Mouse (Mus musculus) liver, embryonic 11.5 days (tissue): ENCODE measurements around the gene Tnfrsf25. TPM values are rescaled to one million over a fixed set of nuclear protein-coding genes. Genes with fewer than 3 reads are reported as not detected.

Experiments used
- ATAC-seq: fragments of 200-750 bp; cut with Nextera tagmentation; replicated peaks from 2 replicates; pipeline ENCODE4 v1.8.0; 2017; ENCODE audit warnings: moderate number of reproducible peaks, mild to moderate bottlenecking, moderate TSS enrichment, moderate library complexity; ENCODE audit not compliant: low FRiP score
- DNase-seq: peaks from one replicate; pipeline ENCODE4 v3.0.0-alpha.2; 2017; ENCODE audit warnings: low spot score
- H3K27ac ChIP-seq: fragments of 300-500 bp; sonication (generic); 2 replicates; pipeline ENCODE4 v1.5.1; 2014; ENCODE audit warnings: mild to moderate bottlenecking, low read depth, low read length, control low read depth
- H3K27me3 ChIP-seq: fragments of 300-500 bp; sonication (generic); replicated peaks from 2 replicates; pipeline ENCODE4 v1.6.1; 2014; ENCODE audit warnings: low read length, mixed read lengths; ENCODE audit not compliant: control insufficient read depth, insufficient read depth
- H3K36me3 ChIP-seq: fragments of 300-500 bp; sonication (generic); 2 replicates; pipeline ENCODE4 v1.6.1; 2014; ENCODE audit warnings: mild to moderate bottlenecking, low read length, moderate library complexity, mixed read lengths; ENCODE audit not compliant: control insufficient read depth, insufficient read depth
- H3K4me1 ChIP-seq: fragments of 300-500 bp; sonication (generic); replicated peaks from 2 replicates; pipeline ENCODE4 v1.6.1; 2014; ENCODE audit warnings: low read length, mixed read lengths; ENCODE audit not compliant: control insufficient read depth, insufficient read depth
- H3K4me2 ChIP-seq: fragments of 300-500 bp; sonication (generic); 2 replicates; pipeline ENCODE4 v1.6.1; 2014; ENCODE audit warnings: mild to moderate bottlenecking, control low read depth, moderate library complexity
- H3K4me3 ChIP-seq: fragments of 300-500 bp; sonication (generic); 2 replicates; pipeline ENCODE4 v1.5.1; 2014; ENCODE audit warnings: low read depth, low read length, control low read depth
- H3K9ac ChIP-seq: fragments of 300-500 bp; sonication (generic); 2 replicates; pipeline ENCODE4 v1.6.1; 2014; ENCODE audit warnings: low read depth, low read length, control low read depth
- H3K9me3 ChIP-seq: fragments of 300-500 bp; sonication (generic); 2 replicates; pipeline ENCODE4 v1.6.1; 2016; ENCODE audit warnings: low read length, inconsistent platforms, mixed read lengths; ENCODE audit not compliant: control insufficient read depth
- WGBS: fragments of 180-500 bp; shearing (Covaris S2); extraction: QIAGEN DNeasy Blood & Tissue Kit; methylation state at CpG from one replicate; pipeline ENCODE4 v1.1.7; 2014; 5-methylcytosine and 5-hydroxymethylcytosine counted together
- polyA plus RNA-seq: library from polyadenylated mRNA; unstranded; fragments of >200 nt; fragmentation: Nextera tagmentation; extraction: Ambion mirVana; gene quantifications from 2 replicates; pipeline ENCODE4 v1.2.1, GENCODE M21; 2014

Gene Tnfrsf25
- polyA plus RNA-seq, 1 experiment from 2014 or later, result 0.90 TPM

DNA sequence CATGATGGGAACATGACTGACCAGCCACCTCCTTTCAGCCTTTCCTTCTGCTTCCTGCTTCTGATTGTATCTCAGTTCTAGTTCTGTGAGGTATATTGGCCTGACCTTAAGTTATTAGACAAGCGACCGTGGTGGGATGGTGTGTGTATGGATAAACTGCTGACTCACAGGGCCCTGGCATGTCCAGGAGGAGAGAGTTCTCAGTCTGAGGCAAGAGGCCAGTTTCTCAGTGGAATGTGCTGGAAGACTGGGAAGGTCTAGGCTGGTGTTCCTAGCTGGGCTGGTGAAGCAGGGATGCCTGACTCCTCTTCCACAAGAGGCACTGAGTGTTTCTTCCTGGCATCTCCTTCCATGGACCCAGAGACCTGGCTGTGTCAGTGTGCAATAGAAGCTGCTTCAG is 47.0 kb downstream of the Tnfrsf25 start:
- no peak overlapping the region for H3K27ac ChIP-seq
- H3K4me3 ChIP-seq, result no peak overlapping the region
- ATAC-seq, result no peak
- H3K4me1 ChIP-seq, result peaks cover 11% of the 10 kb centered on the region
- H3K27me3 ChIP-seq, result peaks cover 54% of the 10 kb centered on the region
- no peaks in the 10 kb centered on the region for H3K9me3 ChIP-seq
- H3K4me2 ChIP-seq, result no peak overlapping the region
- no peak overlapping the region for H3K9ac ChIP-seq
- no peak for DNase-seq
- WGBS, result 70% methylated on average over 2 of the region's 2 CpGs
- no peaks in the 10 kb centered on the region for H3K36me3 ChIP-seq

DNA sequence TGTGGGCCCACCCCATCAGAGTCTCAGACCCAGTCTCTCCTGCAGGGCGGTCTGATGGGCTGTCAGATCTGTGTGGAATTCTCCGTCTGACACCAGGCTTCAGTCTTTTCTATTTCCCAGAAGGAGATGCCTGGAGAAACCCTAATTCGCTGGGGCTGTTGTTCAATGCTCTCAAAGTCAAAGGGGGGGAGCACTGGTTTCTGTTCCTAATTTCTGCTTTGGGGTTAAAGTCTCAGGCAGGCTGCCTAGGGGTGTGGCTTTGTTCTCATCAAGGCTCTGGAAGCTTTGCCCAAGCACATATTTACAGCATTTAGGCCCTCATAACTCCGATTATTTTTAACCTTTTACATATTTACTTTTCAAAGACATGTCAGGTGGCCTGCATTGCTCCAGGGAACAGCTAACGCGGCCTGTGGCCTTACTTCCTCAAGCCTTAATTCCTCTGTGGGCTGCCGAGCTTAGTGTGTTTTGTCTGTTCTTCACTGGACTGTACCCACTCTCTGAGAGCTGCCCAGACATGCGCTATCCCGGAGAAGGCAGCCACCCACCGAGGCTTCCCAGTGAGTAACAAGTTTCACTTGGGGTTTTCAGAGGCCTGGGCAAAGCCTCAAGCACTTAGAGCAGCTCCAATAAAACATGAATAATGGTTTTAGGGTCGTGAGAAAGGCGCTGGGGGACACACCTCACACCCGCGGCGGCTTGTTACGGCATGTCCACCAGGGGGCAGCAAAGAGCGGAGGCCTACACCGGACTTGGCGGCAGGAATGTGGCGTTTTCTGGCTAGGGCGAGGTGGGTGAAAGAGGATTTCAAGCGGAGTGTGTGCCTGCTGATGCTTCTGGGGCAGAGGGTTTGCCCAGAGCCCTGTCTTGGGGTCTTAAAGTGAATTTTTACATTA is 49.5 kb downstream of the Tnfrsf25 start:
- H3K4me1 ChIP-seq, result no peaks in the 10 kb centered on the region
- no peak overlapping the region for H3K4me3 ChIP-seq
- WGBS, result 27% methylated on average over 22 of the region's 22 CpGs
- no peak overlapping the region for H3K27ac ChIP-seq
- no peak overlapping the region for H3K9ac ChIP-seq
- peaks cover 28% of the 10 kb centered on the region for H3K27me3 ChIP-seq
- ATAC-seq (peak; percentile 54; the same call in 1 of the 2 replicates), DNase-seq (peak; percentile 75)
- no peaks in the 10 kb centered on the region for H3K36me3 ChIP-seq
- H3K9me3 ChIP-seq, result no peaks in the 10 kb centered on the region
- no peak overlapping the region for H3K4me2 ChIP-seq

DNA sequence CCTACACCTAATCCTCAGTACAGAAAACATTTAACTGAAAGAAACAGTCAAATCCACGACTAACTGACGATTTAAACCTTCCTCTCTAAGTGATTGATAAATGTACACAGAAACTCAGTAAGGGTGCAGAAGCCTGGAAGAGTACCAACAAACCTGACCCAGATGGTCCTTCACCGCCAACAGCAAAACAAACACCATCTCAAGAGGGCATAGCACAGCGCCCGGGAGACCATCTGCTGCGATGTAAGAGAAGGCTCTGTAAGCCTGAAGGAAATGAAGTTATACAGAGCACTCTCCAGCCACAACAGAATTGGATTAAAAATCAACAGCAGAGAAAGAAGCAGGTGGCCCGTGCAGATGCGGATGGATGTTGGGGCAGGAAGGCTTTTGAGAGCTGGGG is 52.3 kb downstream of the Tnfrsf25 start:
- no peak overlapping the region for H3K9ac ChIP-seq
- no peaks in the 10 kb centered on the region for H3K9me3 ChIP-seq
- DNase-seq (no peak), ATAC-seq (no peak)
- 70% methylated on average over 8 of the region's 8 CpGs for WGBS
- H3K4me1 ChIP-seq, result no peaks in the 10 kb centered on the region
- peaks cover 3% of the 10 kb centered on the region; the same call in 1 of the 2 replicates for H3K27me3 ChIP-seq
- H3K4me3 ChIP-seq, result no peak overlapping the region
- H3K27ac ChIP-seq, result no peak overlapping the region
- H3K4me2 ChIP-seq, result no peak overlapping the region
- H3K36me3 ChIP-seq, result no peaks in the 10 kb centered on the region

DNA sequence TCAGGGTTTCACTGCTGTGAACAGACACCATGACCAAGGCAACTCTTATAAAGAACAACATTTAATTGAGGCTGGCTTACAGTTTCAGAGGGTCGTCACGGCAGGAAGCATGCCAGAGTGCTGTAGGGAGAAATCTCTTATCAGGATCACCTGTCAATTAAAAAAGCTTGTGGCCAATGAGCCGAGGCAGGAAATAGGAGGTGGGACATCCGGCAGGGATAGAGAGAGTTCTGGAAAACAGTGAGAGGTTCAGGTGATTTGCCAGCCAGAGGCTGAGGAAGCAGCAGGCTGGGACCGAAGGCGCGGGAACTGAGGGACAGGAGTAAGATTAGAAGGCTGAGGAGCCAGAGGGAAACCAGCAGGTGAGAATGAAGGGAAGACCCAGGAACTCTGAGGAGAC is 53.4 kb downstream of the Tnfrsf25 start:
- no peaks in the 10 kb centered on the region for H3K9me3 ChIP-seq
- DNase-seq (no peak), ATAC-seq (no peak)
- 72% methylated on average over 7 of the region's 7 CpGs for WGBS
- H3K27me3 ChIP-seq, result peaks cover 3% of the 10 kb centered on the region; the same call in 1 of the 2 replicates
- no peaks in the 10 kb centered on the region for H3K4me1 ChIP-seq
- H3K9ac ChIP-seq, result no peak overlapping the region
- H3K4me2 ChIP-seq, result no peak overlapping the region
- no peaks in the 10 kb centered on the region for H3K36me3 ChIP-seq
- no peak overlapping the region for H3K4me3 ChIP-seq
- H3K27ac ChIP-seq, result no peak overlapping the region

Other genes starting within 250 kb of the Tnfrsf25 start
- gene Dnajc11, start 182.2 kb upstream of the Tnfrsf25 start, polyA plus RNA-seq, result 101 and 102 TPM in 2 replicates
- 14.3 and 14.5 TPM in 2 replicates for gene Thap3, start 126.9 kb upstream of the Tnfrsf25 start, polyA plus RNA-seq
- 15.5 and 16.5 TPM in 2 replicates for gene Phf13, start 119.7 kb upstream of the Tnfrsf25 start, polyA plus RNA-seq
- gene Klhl21, start 107.1 kb upstream of the Tnfrsf25 start, polyA plus RNA-seq, result 9.1 and 9.4 TPM in 2 replicates
- 17.0 and 17.8 TPM in 2 replicates for gene Zbtb48, start 88.3 kb upstream of the Tnfrsf25 start, polyA plus RNA-seq
- 0.18 and 0.21 TPM in 2 replicates for gene Tas1r1, start 77.4 kb upstream of the Tnfrsf25 start, polyA plus RNA-seq
- gene Nol9, start 76.6 kb upstream of the Tnfrsf25 start, polyA plus RNA-seq, result 53.3 and 59.4 TPM in 2 replicates
- 8.4 and 8.9 TPM in 2 replicates for gene Plekhg5, start 43.4 kb upstream of the Tnfrsf25 start, polyA plus RNA-seq
- 4.1 and 5.3 TPM in 2 replicates for gene Espn, start 36.4 kb downstream of the Tnfrsf25 start, polyA plus RNA-seq
- not detected in 2 replicates for gene Hes2, start 42.9 kb downstream of the Tnfrsf25 start, polyA plus RNA-seq
- 50.0 and 51.1 TPM in 2 replicates for gene Acot7, start 62.2 kb downstream of the Tnfrsf25 start, polyA plus RNA-seq
- 1.9 and 2.2 TPM in 2 replicates for gene Gpr153, start 158.3 kb downstream of the Tnfrsf25 start, polyA plus RNA-seq
- gene Hes3, start 175.7 kb downstream of the Tnfrsf25 start, polyA plus RNA-seq, result not detected in 2 replicates
- gene Icmt, start 181.3 kb downstream of the Tnfrsf25 start, polyA plus RNA-seq, result 20.6 and 21.1 TPM in 2 replicates
- gene Rnf207, start 203.1 kb downstream of the Tnfrsf25 start, polyA plus RNA-seq, result 0.53 and 0.97 TPM in 2 replicates
- gene Rpl22, start 209.8 kb downstream of the Tnfrsf25 start, polyA plus RNA-seq, result 546 and 596 TPM in 2 replicates
- 0.32 and 0.42 TPM in 2 replicates for gene Chd5, start 222.7 kb downstream of the Tnfrsf25 start, polyA plus RNA-seq